Comparison of ENCODE assay signal across 1 mouse cellular context in the genomic region with DNA sequence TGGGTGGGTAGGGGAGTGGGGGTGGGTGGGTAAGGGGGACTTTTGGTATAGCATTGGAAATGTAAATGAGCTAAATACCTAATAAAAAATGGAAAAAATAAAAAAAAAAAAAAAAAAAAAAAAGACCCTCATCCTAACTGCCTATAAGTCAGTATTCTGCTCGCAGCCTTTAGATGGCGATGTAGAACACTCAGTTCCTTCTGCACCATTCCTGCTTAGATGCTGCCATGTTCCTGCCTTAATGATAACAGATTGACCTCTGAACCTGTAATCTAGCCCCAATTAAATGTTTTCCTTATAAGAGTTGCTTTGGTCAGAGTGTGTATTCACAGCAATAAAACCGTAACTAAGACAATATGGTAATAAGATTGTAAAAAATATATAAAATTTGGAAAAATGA.
TF ChIP-seq lines count a peak whose summit lies in the region.

No protein-coding gene starts in this region.

TF ChIP-seq in CH12.LX, 34 proteins besides CTCF, POLR2A, EP300 and RAD21 (continued from another document):
- no peak for TF ChIP-seq POLR2AphosphoS2 (IDR thresholded peaks at IDR 0.05; ENCODE audit: low read depth, low read length)
- no peak for TF ChIP-seq UBTF (IDR thresholded peaks at IDR 0.05; ENCODE audit: low read depth, low read length)
- no peak for TF ChIP-seq USF1 (IDR thresholded peaks at IDR 0.05; ENCODE audit: low read depth, low read length)
